Mouse (Mus musculus) layer of hippocampus, adult 8-10 months (tissue): Measurements from ENCODE around the gene Kti12. TPM values are rescaled to one million over a fixed set of nuclear protein-coding genes. Genes with fewer than 3 reads are reported as not detected.

Experiments
- DNase-seq, 2 experiments: peaks; one replicate each; pipeline ENCODE4 v3.0.0; 2022; ENCODE audit warnings: low spot score in 2 of 2
- total RNA-seq, 4 experiments: library from RNA; stranded (reverse); gene quantifications; 2 replicates each; pipeline ENCODE4 v1.2.4; 2022

The Kti12 gene
- total RNA-seq, 4 experiments from 2014 or later = 18.1 to 19.5 (median 18.8) TPM

- DNase-seq = peak; percentile 79 to 92
These were observed 22.3 kb downstream of the Kti12 start for GRCm38 (mm10) chr4:108869730-108870374.

- no peak for DNase-seq
These were observed 26.2 kb downstream of the Kti12 start for GRCm38 (mm10) chr4:108873746-108874145.

- DNase-seq = no peak
These were observed 30.3 kb downstream of the Kti12 start for GRCm38 (mm10) chr4:108877901-108878300.

GRCm38 (mm10) chr4:108878963-108879822, 31.6 kb downstream of the Kti12 start, which contains the start of gene Rab3b:
Rab3b (plus strand) TSS chr4:108879063.
- DNase-seq = peak; percentile 12 to 40

GRCm38 (mm10) chr4:108883815-108884214, 36.2 kb downstream of the Kti12 start:
- no peak for DNase-seq

- no peak for DNase-seq
These were observed 39.9 kb downstream of the Kti12 start for GRCm38 (mm10) chr4:108887456-108887855.

- DNase-seq = peak; percentile 38 to 48
These were observed 43.3 kb downstream of the Kti12 start for GRCm38 (mm10) chr4:108890876-108891275.

Other genes with a start within 250 kb of the Kti12 start
- 10 to 100 TPM; 35.3 to 41.0 (median 38.2) TPM for gene Cc2d1b, start 227.8 kb upstream of the Kti12 start, total RNA-seq
- gene 3110021N24Rik, start 128.1 kb upstream of the Kti12 start, total RNA-seq = 1 to 10 TPM; 1.3 to 3.6 (median 1.5) TPM
- gene Zfyve9, start 67.0 kb upstream of the Kti12 start, total RNA-seq = 10 to 100 TPM; 55.1 to 63.4 (median 58.7) TPM
- 10 to 100 TPM; 67.2 to 94.4 (median 79.4) TPM for gene Btf3l4, start 14.2 kb upstream of the Kti12 start, total RNA-seq
- 10 to 100 TPM; 34.0 to 37.6 (median 35.6) TPM for gene Txndc12, start 13.2 kb upstream of the Kti12 start, total RNA-seq
- gene A730015C16Rik, start 834 bp downstream of the Kti12 start, total RNA-seq = under 1 TPM in 1 of 4 experiments, not detected in 3; 0.65 TPM
- gene Rab3b, start 31.3 kb downstream of the Kti12 start, total RNA-seq = 10 to 100 TPM; 63.2 to 71.1 (median 65.4) TPM
- 100 to 1,000 TPM; 116 to 149 (median 131) TPM for gene Nrd1, start 152.9 kb downstream of the Kti12 start, total RNA-seq